Mouse (Mus musculus): ENCODE results near the gene Lhfpl2.
"Not testable (repeated sequence)": the region's sequence is repeated elsewhere in the genome, so short reads cannot be mapped to it uniquely, and the experiment has no call there.

The Lhfpl2 gene

DNA sequence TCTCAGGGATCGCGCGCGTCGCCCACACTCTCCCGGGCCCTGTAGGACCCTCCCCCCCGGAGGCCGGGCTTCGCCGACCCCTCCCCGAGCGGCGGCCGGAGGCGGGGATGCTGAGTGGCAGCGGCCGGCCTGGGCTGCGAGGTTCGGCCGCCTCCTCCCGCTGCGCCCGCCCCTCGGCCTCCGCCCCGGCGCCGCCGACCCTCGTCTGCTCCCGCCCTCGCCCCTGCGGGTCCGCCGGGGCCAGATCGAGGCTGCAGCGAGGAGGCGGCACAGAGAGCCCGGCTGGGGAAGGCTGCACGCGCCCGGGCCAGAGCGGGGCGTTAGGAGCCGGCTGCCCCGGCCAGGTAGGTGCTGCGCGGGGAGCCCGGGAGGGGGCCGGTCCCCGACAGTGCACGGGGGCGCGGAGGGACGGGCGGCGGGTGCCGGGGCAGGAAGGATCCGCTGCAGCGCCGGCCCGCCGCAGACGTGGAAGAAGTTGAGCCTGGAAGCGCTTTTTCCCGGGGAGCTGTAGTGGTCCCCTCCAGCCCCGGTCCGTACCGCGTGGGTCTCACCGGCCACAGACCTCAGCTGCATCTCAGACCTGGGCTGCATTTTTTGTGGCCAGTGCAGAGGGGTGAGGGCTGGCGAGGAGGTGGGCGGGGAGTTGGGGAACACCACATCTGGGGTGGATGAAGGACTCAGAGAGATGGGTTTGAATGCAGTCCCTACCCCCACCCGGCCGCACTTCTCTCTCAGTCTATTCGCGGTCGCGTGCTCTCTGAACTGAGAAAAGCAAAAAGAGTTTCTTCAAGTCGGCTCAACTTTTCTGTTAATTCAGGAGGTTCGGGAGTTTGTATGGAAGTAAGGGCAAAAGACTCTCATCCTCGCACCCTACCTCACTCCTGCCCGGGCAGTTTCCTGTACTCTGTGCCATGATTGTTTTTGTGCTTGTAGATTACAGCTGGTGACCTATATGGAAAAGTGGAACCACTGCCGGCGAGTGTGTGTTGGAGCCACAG, at the start of gene Lhfpl2:
Lhfpl2 (plus strand) TSS at position 234 of the 998 bp plus-strand sequence.
- DNase-seq: peak; percentile 5

DNA sequence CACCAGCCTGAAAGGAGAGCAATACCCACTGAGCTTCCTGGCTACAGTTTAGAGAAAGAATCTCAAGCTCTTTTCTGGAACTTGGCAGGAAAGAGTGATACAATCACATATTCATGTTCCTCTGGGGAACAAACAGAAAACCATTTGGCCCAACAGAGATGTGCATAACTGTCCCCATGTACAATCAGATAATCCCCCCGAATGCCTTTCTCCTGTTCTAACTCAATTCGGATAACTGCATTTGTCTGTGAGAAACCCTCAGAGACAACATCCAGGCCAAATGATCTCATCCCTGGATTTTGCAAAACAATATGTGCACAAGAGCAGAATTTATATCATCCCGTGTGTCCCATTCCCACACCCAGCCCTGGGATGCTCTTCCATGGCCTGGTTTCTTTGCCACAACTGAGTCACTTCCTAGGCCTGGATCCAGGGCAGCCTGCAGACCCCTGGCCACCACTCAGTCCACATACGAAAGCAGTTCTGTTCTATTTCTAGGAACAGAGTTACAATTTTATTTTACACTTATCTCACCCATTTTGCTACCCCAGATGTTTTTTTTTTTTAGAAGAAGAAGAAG, 45.5 kb upstream of the Lhfpl2 start:
- no peak for DNase-seq

DNA sequence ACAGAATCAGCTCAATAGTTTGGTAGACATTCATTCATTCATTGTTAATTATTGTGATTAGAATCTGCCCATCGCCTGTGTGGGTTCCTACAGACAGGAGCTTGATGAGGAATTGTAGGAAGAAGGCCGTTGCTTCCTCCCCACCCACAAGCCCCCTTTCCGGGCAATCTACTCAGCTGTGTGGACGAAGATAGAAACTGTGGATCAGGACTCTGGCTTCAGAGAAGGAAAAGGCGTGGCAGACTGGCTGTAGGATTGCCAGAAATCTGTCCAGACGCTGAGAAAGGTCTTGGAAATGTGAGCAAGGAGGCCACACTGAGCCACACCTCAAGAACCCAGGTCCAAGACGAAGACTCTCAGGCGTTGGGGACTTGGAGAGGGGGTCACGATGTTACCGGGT, 43.6 kb upstream of the Lhfpl2 start:
- no peak for DNase-seq

DNA sequence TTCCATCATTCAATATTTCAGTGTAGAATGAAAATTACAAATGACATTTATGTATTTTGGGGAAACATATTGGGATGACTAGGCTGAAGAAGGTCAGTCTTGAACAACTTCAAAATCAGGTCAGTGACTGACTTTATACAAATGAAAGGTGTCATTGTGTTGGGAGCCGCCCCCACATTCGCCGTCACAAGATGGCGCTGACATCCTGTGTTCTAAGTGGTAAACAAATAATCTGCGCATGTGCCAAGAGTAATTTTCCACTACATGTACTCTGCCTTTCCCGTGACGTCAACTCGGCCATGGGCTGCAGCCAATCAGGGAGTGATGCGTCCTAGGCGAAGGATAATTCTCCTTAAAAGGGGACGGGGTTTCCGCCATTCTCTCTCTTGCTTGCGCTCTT, 33.0 kb upstream of the Lhfpl2 start:
- not testable (repeated sequence) for DNase-seq

DNA sequence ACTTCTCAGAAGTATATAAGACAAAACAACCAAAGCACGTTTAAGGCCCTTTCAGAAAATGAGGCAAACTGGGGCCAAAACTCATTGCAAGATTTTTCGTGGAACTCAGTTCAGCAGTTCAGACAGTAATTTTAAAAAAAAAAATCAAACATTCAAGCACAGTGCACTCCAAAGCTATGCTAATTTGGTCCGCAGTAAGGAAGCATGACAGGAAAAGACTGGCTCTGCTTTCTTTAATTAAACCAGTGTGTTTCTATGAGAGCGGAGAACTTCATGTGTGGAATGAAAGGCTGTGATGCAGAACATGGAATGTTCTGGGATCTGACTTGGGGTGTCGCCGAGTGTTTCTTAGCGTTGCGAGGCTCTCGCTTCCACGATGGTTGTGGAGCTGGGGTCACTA, 28.4 kb upstream of the Lhfpl2 start:
- DNase-seq: no peak

DNA sequence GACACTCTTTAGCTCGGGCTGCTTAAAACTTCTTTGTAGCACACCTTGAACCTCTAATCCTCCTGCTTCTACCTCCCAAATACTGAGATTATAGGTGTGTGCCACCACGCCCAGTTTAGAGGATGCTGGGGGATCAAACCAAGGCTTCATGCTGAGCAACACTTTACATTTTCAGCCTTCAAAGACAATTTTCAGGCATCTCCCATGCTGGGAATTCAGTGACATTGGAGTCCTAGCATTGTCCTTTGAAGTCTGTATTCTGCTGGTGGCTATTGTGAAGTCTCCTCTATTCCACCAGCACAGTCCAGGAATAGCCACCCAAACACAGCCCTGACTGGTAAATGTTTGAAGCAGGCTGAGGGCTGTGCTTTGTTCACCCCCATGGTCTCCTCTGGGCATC, 27.0 kb upstream of the Lhfpl2 start:
- DNase-seq: no peak

DNA sequence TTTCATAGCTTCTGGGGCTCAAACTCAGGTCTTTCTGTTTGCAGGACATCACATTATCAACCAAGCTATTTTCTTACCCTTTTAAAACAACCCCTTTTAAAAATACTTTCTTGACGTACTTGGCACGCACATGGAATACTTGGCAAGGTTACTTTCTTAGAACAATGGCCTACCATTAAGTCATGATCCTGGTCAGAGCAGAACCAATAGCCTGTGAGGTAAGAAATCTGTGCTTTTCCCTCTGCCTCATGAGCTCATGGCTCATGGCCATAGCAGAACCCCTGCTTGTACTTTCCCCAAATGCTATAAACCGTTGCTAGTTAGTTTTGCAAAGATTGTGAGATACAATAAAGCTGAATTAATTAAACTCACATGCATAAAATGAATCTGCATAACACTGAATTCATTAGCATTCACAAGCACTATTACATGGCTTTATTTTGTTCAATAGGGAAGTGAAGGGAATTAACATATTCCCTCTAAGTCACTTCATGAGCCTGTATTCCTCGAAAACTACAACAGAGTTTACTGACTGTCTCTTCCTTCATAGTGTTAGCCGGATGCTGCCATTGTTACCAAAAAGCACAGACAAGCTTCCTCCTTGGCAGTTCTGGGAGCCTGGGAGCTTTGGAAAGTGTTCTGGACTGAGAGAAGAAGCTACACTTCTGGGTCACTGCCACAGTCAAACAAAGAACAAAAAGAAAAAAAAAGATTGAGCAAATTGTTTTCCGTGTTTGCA, 20.1 kb upstream of the Lhfpl2 start:
- no peak for DNase-seq

DNA sequence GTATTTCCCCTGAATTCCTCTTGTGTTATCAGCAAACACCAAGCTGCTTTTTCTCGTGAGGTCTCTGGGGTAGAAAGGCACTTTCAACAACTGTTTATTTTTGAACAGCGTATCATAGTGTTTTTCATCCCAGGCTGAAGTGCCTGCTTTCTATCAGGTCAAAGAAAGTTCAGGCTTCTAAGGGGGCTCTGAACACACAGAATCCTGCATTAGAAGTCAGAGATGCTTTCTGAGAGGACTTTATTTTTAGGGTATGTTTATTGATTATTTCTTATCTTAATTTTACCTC, 19.6 kb upstream of the Lhfpl2 start:
- no peak for DNase-seq

DNA sequence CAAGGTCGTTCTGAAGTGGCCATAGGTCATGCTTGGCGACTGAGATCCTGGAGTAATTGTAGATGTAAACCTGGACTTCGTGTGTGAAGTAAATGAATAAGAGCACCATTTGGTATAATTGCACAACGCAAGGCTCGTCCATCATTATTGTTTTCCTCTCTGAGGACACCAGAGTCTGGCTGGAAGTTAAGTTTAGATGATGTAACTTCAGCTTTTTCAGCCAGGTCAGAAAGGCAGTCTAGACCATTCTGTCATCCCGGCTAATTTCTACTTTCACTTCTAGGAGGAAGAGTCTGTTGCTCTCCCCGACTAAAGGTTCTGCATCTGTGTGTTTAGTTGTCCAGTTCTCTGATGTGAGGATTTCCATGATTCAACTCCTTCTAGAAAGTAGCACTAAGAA, 7.6 kb upstream of the Lhfpl2 start:
- DNase-seq: no peak

DNA sequence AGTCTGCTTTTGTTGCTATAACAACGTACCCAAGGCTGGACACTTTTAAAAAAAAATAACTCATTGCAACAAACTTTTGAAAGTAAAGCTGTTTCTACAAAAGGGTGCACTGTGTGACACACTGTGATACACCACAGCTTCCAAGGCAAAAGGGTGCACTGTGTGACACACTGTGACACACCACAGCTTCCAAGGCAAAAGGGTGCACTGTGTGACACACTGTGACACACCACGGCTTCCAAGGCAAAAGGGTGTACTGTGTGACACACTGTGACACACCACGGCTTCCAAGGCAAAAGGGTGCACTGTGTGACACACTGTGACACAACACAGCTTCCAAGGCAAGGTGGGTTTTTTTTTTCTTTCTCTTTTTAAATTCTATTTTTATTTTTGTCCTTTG, 6.8 kb upstream of the Lhfpl2 start:
- no peak for DNase-seq

DNA sequence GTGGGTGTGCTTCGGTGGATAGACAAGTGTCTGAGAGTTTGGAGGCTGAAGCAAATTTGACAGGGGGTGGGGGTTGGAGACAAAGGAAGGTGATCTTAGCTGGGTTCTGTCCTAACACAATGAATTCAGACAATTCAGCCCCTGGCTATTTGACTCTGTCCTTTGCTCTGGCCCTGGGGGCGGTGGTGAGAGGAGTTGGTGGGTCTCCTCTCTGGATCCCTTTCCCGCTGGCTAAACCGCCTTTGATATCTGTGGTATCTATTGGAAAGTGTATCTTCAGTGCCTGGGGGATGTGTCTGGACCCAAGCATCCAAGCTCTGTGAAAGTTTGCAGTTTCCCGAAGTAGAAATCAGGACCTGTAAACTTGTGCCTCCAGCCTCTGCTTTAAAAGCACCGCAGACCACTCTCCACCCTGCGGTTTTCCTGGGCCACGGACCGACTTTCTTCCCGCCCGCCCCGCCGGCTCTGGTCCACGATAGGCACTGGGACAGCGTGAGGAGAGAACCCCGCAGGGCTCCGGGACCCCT, 497 bp upstream of the Lhfpl2 start:
- no peak for DNase-seq

DNA sequence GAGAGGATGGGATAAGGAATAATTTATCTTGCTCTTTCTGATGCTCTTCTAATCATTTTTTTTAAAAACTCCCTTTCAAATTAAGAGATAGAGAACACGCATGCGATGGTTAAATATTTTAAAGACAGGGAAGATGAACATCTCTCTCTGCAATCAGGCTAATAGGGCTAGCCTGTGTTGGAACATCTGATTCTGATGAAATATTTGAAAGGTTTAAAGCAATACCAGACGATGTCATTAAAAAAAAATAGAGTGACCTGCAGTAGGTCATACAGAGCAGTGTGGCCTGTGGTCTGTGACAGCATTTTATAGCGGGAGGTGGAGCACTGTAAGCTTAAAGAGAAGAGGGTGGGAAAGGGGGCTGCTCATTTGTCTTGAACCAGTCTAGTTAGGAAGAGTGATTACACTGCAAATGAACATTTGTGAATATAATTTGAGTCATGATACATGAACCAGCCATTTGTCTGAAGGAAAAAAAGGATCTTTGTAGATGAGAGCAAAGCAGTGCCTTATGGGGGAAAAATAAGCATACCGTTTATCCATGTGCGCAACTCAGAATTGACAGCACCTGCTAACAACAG, 1.1 kb downstream of the Lhfpl2 start:
- DNase-seq: no peak

DNA sequence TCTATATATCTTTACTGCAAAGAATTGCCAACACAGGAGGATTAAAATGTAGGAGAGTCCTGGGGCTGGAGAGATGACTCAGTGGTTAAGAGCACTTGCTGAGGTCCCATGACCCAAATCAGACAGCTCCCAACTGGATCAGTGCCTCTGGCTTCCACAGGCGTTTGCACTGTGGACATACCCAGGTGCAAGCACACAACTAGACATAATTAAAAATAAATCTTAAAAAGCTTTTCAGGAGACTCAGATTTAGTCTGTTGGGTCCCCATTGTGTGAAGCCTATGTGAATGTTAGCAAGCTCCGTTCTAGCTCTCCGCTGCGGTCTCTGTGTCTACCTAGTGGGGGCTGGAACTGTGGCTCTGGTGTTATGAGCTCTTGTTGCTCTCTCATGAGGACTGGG, 1.8 kb downstream of the Lhfpl2 start:
- DNase-seq: no peak

DNA sequence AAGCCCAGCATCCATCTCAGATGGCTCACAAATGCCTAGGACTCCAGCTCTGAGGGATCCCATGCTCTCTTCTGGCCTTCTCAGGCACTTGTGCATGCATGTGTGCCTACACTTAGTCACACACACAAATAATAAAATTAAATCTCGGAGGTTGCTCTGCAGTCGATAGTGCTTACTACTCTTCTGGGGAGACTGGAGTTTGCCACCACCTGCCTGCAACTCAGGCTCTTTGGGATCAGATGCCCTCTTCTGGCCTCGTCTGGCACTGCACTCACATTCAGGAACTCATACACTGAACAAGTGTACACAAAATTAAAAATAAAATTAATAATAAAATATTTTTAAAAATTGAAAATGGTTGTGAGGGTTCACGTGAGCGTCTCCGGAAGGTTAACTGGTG, 2.2 kb downstream of the Lhfpl2 start:
- DNase-seq: no peak

DNA sequence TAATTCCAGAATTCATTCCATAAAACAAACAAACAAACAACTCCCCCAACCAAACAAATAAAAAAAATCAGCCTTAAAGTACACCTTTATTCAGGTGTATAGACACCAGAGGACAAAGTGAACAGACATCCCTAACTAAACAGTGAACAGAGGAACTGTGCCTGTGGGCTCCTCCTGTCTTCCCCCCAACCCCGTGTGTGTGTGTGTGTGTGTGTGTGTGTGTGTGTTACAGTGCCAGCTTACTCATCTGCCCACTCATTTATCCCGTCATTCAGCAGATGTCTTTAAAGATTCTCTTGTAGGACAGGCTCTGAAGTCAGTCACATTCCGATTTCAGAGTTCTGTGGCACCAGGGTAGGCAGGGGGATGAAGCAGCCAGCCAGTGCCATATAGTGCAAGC, 2.9 kb downstream of the Lhfpl2 start:
- DNase-seq: no peak

DNA sequence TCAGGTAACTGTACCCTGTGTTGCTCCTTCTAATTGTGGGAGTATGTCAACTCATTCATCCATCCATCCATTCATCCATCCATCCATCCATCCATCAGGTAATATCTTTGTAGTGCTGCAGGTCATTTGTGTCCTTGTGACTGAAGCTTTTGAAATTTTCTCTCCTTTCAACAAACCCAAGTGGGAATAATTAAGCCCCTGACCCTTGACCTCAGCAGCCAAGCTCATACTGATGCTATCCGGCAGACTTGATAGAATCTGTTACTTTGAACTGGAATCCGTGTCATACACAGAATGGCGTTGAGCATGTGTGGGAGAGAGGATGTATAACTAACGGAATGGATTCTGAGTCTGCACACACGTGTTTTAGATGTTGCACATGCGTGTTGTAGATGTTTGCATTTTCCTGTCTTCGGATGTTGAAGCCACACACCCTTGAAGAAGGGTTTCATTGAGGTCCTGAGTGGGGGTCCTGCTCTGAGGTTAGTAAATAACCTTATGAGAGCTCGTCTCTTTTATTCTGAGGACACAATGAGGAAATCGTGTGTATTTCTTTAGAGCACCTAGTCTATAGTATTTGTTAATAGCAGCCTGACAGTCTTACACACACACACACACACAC, 3.8 kb downstream of the Lhfpl2 start:
- no peak for DNase-seq

DNA sequence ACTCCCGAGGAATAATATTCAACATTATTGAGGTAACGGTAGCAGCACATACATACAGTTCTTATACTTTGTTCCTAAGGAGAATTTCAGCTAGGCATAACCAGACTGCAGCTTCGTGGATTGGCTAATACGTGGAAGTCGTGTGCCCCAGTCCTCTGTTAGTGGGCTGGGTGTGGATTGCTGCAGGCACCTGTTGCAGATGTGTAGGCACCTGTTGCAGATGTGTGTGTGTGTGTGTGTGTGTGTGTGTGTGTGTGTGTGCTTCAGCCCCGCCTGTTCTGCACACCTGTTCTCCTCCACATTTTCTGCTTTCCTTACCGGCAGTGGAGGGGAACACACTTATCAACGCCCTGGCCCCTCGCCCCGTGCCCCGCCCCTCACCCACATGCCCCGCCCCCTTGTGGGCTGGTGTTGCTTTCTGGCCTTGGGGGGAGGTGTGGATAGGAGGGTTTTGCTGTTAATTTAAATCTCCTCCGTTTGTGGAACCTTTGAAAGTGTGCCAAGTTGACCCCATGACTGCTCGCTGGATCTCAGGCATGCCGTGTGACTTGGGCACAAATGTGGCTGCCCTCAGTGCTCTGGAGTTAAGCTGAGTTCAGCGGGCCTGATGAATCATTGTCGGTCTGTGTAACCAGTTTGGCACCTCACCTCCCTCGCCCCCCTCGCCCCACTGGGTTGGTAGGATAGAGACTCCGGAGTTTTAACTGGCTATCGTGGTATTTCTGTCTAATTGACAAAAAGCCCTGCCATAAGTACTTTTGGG, 4.9 kb downstream of the Lhfpl2 start:
- DNase-seq: no peak

DNA sequence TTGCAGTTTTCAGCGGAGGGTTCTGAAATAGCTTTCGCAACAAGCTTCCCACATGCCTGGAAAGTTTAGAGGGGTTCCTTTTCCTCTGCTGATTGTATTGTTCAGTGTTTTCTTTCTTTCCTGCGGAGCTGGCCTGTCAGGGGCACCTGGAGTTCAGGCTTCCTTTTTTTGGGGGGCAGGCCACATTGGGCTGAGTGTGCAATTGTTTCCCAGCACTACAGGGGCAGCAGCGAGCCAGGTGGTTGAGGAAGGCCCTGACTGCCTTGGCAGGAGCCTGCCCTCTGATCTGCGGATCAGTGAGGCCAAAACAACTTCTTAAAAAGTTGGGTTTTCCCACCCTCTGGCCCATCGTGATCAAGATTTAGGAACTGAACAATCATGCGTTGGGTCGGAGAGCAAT, 5.6 kb downstream of the Lhfpl2 start:
- no peak for DNase-seq

DNA sequence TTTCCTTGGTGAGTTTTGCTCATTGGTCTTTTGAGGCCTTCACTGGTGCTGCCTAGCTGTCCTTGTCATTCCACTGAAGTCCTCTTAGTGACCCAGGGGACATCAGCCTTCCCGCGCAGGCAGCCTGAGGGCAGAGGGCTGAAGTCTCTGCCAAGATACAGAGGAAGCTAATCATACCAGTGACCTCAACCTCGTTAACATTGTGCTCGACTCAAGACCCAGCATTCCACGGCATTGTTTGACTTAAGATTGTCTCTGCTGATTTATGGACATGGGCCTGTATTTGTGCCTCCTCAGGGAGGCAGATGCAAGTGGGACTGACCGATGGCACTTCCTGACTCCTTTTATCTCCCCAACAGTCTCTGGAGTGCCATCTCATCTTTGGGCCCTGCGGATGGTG, 7.0 kb downstream of the Lhfpl2 start:
- no peak for DNase-seq

DNA sequence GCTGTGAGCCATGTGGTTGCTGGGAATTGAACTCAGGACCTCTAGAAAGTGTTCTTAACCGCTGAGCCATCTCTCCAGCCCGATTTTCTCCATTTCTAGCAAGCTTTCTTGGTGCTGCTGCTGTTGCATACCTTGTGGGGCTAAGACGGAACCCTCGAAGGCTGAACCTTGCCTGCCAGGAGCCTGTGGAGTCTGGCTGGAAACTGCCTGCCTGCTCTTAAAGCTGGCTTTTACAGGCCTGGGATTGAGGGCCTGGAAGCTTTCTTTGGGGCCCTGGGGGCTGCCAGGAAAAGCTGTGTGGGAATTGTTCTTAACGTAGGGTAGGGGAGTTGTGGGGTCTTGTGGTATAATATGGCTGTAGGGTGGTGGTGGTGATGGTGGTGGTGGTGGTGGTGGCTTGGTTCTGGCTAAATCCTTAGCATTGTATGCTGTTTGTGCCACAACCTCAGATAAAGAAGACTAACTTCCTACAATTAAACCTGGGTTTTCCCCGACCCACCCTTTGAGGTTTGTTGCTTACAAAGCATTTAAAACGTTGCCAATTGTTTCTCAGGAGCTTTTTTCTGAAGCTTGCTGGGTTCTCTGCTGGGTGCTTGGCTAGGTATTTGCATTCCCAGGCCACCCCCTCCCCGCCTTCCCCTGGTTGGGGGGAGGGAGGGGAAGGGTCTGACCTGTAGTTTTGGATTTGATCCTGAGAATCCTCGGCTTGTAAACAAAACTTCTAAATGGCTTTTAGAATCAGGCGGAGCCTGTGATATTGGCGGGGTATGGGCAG, 7.9 kb downstream of the Lhfpl2 start:
- DNase-seq: no peak

DNA sequence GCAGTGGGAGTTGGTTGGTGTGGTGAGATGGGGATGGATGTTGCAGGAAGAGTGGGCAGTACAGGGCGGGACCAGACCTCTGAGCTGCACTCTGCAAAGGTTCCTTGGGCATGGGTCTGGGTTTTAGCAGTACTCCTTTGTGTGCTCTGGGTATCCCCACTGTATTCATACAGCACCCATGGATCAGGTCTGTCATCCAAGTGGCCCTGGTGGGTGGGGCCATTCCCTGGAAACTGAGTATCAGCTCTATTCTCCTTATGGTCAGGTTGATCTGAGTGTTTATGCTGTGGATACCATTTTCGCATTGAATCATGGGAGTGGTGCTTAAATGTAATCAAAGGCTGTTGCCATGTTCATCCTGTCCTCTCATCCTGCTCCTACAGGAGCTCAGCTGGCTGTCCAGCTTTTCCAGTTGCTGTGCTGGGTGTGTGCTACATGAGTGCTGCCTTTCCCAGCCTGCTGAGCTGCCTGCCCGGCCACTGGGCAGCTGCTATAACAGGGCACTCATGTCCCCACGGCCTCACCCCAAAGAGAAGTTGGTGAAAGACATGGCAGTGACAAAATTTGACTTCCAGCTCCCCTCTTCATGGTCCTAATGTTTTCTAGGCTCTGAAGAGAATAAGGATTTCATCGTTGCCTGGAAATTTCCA, 9.2 kb downstream of the Lhfpl2 start:
- no peak for DNase-seq

Data from right cerebral cortex, adult 18-20 months (tissue).